Mouse (Mus musculus) embryonic fibroblast, embryonic 13.5 days (primary cell): ENCODE measurements around the gene Galnt3.

Experiments
- CTCF ChIP-seq: IDR thresholded peaks from 2 replicates; pipeline ENCODE4 v1.5.1; 2011; ENCODE audit warnings: mild to moderate bottlenecking, control low read depth, low read length, moderate library complexity, borderline replicate concordance; ENCODE audit not compliant: insufficient read depth
- POLR2A ChIP-seq: IDR thresholded peaks from 2 replicates; pipeline ENCODE4 v1.6.1; 2011; ENCODE audit warnings: low read depth, mild to moderate bottlenecking, control low read depth, low read length, moderate library complexity

DNA sequence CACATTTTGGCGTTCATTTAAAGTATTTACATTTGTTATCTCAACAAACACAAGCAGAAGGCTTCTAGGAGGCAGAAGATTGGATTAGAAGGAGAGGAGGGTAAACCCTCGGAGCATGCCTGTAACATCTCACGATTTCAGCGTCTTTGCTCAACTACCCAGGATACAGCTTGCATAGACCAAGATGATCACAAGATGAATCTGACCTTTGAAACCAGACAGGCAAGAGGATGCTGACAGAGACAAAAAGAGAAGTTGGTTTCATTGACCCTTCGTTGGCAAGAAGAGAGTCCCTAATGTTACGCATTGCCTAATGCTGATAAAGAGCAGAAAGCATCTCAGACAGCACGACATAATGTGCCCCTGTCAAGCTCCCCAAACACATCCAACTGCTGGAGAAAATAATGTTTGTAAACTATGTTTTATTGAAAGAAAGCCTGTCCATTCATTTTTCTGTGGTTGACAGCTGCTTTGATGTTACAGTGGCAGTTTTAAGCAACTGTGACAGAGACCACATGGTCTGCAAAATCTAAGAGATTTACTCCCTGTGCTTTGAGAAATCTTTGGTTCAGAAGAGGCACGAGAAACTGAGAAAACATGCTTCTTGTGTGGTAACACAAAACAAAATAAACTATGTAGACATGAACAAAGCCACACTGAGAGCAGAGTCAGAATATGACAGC lies 7.2 kb upstream of the Galnt3 start:
- TF ChIP-seq CTCF (no peak), POLR2A (no peak)
